Mouse (Mus musculus) midbrain, embryonic 15.5 days (tissue): ENCODE measurements around the gene Trim72. TPM values are rescaled to one million over a fixed set of nuclear protein-coding genes. Genes with fewer than 3 reads are reported as not detected.

ENCODE experiments used
- ATAC-seq: fragments of 200-750 bp; cut with Nextera tagmentation; replicated peaks from 2 replicates; pipeline ENCODE4 v1.8.0; 2017; ENCODE audit warnings: moderate TSS enrichment
- H3K27ac ChIP-seq: fragments of 300-500 bp; sonication (generic); 2 replicates; pipeline ENCODE4 v1.5.1; 2015; ENCODE audit warnings: mild to moderate bottlenecking, inconsistent platforms
- H3K27me3 ChIP-seq: fragments of 300-500 bp; sonication (generic); replicated peaks from 2 replicates; pipeline ENCODE4 v1.6.1; 2015; ENCODE audit warnings: inconsistent platforms
- H3K36me3 ChIP-seq: fragments of 300-500 bp; sonication (generic); replicated peaks from 2 replicates; pipeline ENCODE4 v1.6.1; 2015; ENCODE audit warnings: inconsistent platforms
- H3K4me1 ChIP-seq: fragments of 300-500 bp; sonication (generic); 2 replicates; pipeline ENCODE4 v1.6.1; 2015; ENCODE audit warnings: inconsistent platforms
- H3K4me2 ChIP-seq: fragments of 300-500 bp; sonication (generic); 2 replicates; pipeline ENCODE4 v1.6.1; 2015; ENCODE audit warnings: inconsistent platforms, mild to moderate bottlenecking, moderate library complexity
- H3K4me3 ChIP-seq: fragments of 300-500 bp; sonication (generic); 2 replicates; pipeline ENCODE4 v1.5.1; 2015; ENCODE audit warnings: mild to moderate bottlenecking, inconsistent platforms
- H3K9ac ChIP-seq: fragments of 300-500 bp; sonication (generic); 2 replicates; pipeline ENCODE4 v1.6.1; 2015; ENCODE audit warnings: mild to moderate bottlenecking, inconsistent platforms
- H3K9me3 ChIP-seq: fragments of 300-500 bp; sonication (generic); 2 replicates; pipeline ENCODE4 v1.6.1; 2016; ENCODE audit warnings: inconsistent platforms
- WGBS: fragments of 180-500 bp; shearing (Covaris S2); methylation state at CpG from one replicate; pipeline ENCODE4 v1.1.7; 2015; ENCODE audit warnings: mixed read lengths; 5-methylcytosine and 5-hydroxymethylcytosine counted together
- polyA plus RNA-seq: library from polyadenylated mRNA; unstranded; fragments of >200 nt; fragmentation: Nextera tagmentation; extraction: Ambion mirVana; gene quantifications from 2 replicates; pipeline ENCODE4 v1.2.1, GENCODE M21; 2015

Gene Trim72
- 0.10 TPM in 1 of 2 replicates, not detected in the other for polyA plus RNA-seq

DNA sequence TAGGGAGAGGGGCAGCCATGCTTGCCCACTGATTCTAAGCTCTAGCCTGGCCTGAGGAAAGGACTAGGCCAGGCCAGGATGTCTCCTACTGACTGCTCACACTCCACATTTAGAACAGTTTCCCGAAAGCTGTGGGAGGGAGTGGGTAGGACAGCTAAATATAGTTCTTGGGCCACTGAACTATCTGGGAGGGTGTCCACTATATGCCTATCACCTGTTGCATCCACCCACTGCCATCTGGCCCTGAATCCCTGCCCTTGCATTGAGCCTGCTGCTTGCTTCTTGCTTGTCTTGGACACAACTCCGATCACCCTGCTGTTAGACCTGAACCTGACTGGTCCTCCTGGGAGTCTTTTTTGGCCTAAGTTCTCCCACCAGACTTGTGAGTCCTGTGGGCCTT lies at the start of gene Trim72:
Trim72 (plus strand) TSS at position 262 of the 400 bp plus-strand sequence.
- H3K4me1 ChIP-seq = peaks cover 6% of the 10 kb centered on the region; the same call in 1 of the 2 replicates
- H3K4me2 ChIP-seq = peak within 1 kb of the TSS; percentile 21
- 96% methylated on average over 2 of the region's 2 CpGs for WGBS
- H3K27ac ChIP-seq = no peak within 1 kb of the TSS
- no peak for ATAC-seq
- no peaks in the 10 kb centered on the region for H3K9me3 ChIP-seq
- no peaks in the 10 kb centered on the region; the same call in 1 of the 2 replicates for H3K27me3 ChIP-seq
- H3K36me3 ChIP-seq = no peaks in the 10 kb centered on the region
- H3K4me3 ChIP-seq = no peak within 1 kb of the TSS
- no peak within 1 kb of the TSS for H3K9ac ChIP-seq

GRCm38 (mm10) chr7:127959364-127959763 lies 44.4 kb upstream of the Trim72 start:
- WGBS = 65% methylated on average over 5 of the region's 5 CpGs

GRCm38 (mm10) chr7:127966371-127966918 lies 37.3 kb upstream of the Trim72 start:
- H3K4me1 ChIP-seq = peaks cover 22% of the 10 kb centered on the region
- peak overlapping the region; percentile 97 for H3K27ac ChIP-seq
- H3K36me3 ChIP-seq = peaks cover 16% of the 10 kb centered on the region
- H3K9ac ChIP-seq = peak overlapping the region; percentile 88
- peak overlapping the region; percentile 90 for H3K4me3 ChIP-seq
- 9% methylated on average over 10 of the region's 10 CpGs for WGBS
- H3K9me3 ChIP-seq = no peaks in the 10 kb centered on the region
- no peaks in the 10 kb centered on the region for H3K27me3 ChIP-seq
- no peak; the same call in 1 of the 2 replicates for ATAC-seq
- H3K4me2 ChIP-seq = peak overlapping the region; percentile 58

More at GRCm38 (mm10) chr7:127959364-127959763, 44.4 kb upstream of the Trim72 start:
- Histone ChIP-seq H3K9me3 (no peaks in the 10 kb centered on the region), H3K27ac (no peak overlapping the region), H3K4me2 (no peak overlapping the region), H3K4me1 (no peaks in the 10 kb centered on the region), H3K27me3 (no peaks in the 10 kb centered on the region), H3K9ac (no peak overlapping the region), H3K4me3 (no peak overlapping the region), H3K36me3 (no peaks in the 10 kb centered on the region)
- ATAC-seq = no peak

- Histone ChIP-seq H3K27ac (peak within 1 kb of the TSS; percentile 97), H3K27me3 (no peaks in the 10 kb centered on the region), H3K9ac (peak within 1 kb of the TSS; percentile 88), H3K4me3 (peak within 1 kb of the TSS; percentile 90), H3K4me2 (peak within 1 kb of the TSS; percentile 85), H3K36me3 (peaks cover 22% of the 10 kb centered on the region), H3K9me3 (no peaks in the 10 kb centered on the region), H3K4me1 (peaks cover 22% of the 10 kb centered on the region)
- WGBS = under 1% methylated on average over 87 of the region's 92 CpGs
- peak; percentile 95 for ATAC-seq
Observed at GRCm38 (mm10) chr7:127967004-127967921, 36.5 kb upstream of the Trim72 start, which contains the start of gene Fus. Gene Fus, plus strand, starts transcription at chr7:127967457.

- peak overlapping the region; percentile 88 for H3K9ac ChIP-seq
- peaks cover 31% of the 10 kb centered on the region for H3K36me3 ChIP-seq
- peak; percentile 52 for ATAC-seq
- H3K27me3 ChIP-seq = no peaks in the 10 kb centered on the region
- no peaks in the 10 kb centered on the region for H3K9me3 ChIP-seq
- H3K27ac ChIP-seq = peak overlapping the region; percentile 97
- peak overlapping the region; percentile 85 for H3K4me2 ChIP-seq
- peak overlapping the region; percentile 90 for H3K4me3 ChIP-seq
- peaks cover 22% of the 10 kb centered on the region for H3K4me1 ChIP-seq
- under 1% methylated on average over 39 of the region's 42 CpGs for WGBS
Observed at GRCm38 (mm10) chr7:127967922-127968828, 35.6 kb upstream of the Trim72 start.

DNA sequence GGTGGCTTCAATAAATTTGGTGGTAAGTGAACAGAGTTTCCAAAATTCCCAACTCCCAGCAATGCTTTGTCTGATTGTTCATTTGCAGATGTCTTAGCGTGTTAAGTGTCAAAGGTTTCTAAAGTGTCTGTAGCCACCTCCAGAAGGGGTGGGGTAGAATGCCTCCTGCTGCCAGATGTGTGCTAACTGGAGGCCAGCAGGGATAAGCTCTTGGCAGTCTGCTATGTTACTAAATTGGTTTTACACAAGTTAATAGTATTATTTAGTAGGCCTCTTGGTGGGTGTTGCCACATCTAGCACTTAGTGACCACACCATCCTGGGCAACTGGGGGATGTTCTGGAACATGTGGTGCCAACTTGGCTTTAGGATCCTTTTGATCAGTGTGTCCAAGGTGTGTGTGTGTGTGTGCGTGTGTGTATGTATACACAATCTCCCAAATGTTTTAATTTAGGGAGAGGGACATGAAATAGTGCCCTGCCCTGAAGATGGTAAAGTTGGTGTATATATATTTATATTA lies 29.3 kb upstream of the Trim72 start:
- no peak overlapping the region for H3K4me2 ChIP-seq
- no peaks in the 10 kb centered on the region for H3K27me3 ChIP-seq
- 84% methylated on average over 2 of the region's 2 CpGs for WGBS
- no peak overlapping the region for H3K27ac ChIP-seq
- no peak overlapping the region for H3K9ac ChIP-seq
- H3K4me3 ChIP-seq = no peak overlapping the region
- no peaks in the 10 kb centered on the region for H3K9me3 ChIP-seq
- no peak for ATAC-seq
- H3K4me1 ChIP-seq = peaks cover 12% of the 10 kb centered on the region
- H3K36me3 ChIP-seq = peaks cover 82% of the 10 kb centered on the region

DNA sequence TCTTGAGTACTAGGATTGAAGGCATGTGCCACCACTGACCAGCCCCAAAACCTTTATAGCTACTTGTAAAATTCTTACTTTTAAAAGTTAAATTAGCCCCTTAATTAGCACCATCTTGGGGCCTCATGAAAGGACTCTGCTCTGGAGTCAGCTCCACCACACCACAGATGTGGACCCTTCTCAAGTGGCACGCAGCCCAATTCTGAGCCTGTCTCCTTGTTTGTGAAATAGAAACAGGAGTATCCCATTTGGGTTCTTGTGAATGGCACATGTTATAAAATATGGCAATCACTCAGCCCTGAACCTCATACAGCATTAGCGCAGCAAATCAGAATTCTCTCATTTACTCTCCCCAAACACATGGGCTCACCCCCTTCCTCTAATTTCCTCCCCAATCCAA lies 24.9 kb upstream of the Trim72 start:
- no peak overlapping the region for H3K4me3 ChIP-seq
- H3K27ac ChIP-seq = no peak overlapping the region
- H3K36me3 ChIP-seq = peaks cover 86% of the 10 kb centered on the region
- no peaks in the 10 kb centered on the region for H3K9me3 ChIP-seq
- no peak overlapping the region for H3K4me2 ChIP-seq
- 96% methylated on average over 2 of the region's 2 CpGs for WGBS
- H3K4me1 ChIP-seq = peaks cover 4% of the 10 kb centered on the region; the same call in 1 of the 2 replicates
- no peak for ATAC-seq
- no peaks in the 10 kb centered on the region for H3K27me3 ChIP-seq
- H3K9ac ChIP-seq = no peak overlapping the region

DNA sequence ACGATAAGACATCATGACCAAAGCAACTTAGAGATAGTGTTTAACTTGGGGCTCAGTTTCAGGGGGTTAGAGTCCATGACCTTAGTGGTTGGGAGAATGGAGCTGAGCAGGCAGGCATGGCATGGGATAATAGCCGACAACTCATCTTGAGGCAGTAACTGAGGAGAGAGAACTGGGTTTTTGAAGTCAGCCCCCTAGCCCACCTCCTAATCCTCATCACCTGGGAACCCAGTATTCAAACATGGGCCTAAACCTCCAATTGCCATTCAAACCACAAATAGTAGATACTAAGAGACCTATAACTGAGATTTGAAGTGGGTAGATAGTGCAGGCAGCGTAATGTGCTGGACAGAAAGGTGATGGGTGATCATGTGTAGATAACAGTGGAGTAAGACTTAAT lies 23.1 kb upstream of the Trim72 start:
- Histone ChIP-seq H3K9me3 (no peaks in the 10 kb centered on the region), H3K27ac (no peak overlapping the region), H3K9ac (no peak overlapping the region), H3K4me1 (no peaks in the 10 kb centered on the region), H3K4me3 (no peak overlapping the region), H3K27me3 (no peaks in the 10 kb centered on the region), H3K4me2 (no peak overlapping the region), H3K36me3 (peaks cover 81% of the 10 kb centered on the region)
- no peak for ATAC-seq
- WGBS = 97% methylated on average over 3 of the region's 3 CpGs

DNA sequence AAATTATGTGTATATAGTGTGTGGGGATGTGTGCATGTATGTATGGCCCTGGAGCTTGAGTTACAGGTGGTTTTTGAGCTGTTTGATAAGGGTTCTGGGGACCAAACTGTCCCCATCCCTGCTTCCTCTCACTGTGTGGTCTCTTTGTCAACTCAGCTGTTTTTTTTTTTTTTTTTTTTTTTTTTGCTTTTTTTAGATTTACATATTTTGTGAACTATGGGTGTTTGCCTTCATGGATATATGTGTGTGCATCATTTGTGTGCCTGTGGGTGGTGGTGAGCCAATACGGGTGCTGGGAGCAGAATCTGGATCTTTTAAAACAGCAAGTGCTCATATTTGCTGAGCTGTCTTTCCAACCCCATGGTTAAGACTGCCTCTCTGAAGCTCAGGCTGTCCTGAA lies 14.8 kb upstream of the Trim72 start:
- WGBS = 93% methylated on average over 1 of the region's 1 CpGs
- no peaks in the 10 kb centered on the region for H3K9me3 ChIP-seq
- no peak for ATAC-seq
- H3K4me1 ChIP-seq = 0 out of 2 replicates have a peak, but pooled peaks cover 3% of the 10 kb centered on the region
- H3K27ac ChIP-seq = no peak overlapping the region
- no peak overlapping the region for H3K4me2 ChIP-seq
- H3K4me3 ChIP-seq = no peak overlapping the region
- no peaks in the 10 kb centered on the region for H3K27me3 ChIP-seq
- peaks cover 35% of the 10 kb centered on the region for H3K36me3 ChIP-seq
- no peak overlapping the region for H3K9ac ChIP-seq

DNA sequence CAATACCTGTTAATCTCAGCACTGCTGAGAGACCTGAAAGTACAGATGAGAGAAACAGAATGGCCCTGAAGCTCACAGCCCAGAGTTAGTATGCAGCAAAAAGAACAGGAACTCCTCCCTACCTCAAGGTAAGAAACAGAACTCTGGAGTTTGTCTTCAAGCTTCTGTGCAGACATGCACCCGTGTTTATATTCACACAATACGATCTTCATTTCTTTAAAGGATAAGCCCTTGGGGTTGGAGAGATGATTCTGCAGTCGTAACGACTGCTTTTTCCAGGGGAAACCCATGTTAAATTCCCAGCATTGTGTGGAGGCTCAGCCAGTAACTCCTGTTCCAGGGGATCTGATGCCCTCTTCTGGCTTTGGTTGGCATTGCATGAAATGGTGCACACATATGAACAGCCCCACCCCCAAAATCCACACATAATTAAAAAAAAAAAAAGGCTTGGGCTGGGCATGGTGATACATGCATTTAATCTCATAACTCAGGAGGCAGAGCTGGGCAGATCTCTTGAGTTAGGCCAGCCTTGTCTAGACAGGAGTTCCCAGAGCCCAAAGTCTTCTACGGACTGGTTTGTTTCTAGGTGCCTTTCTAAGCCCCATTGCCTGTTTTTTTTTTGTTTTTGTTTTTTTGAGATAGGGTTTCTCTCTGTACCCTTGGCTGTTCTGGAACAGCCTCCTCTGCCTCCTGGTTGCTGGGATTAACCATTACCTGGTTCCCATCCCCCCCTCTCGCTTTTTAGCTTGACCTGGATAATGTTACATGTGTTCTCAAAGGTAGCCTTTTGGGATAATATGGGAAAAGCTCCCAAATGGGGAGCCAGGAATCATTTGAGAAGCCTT lies 11.9 kb upstream of the Trim72 start:
- Histone ChIP-seq H3K4me3 (no peak overlapping the region), H3K36me3 (peaks cover 13% of the 10 kb centered on the region), H3K9ac (no peak overlapping the region), H3K27me3 (no peaks in the 10 kb centered on the region), H3K9me3 (no peaks in the 10 kb centered on the region), H3K4me2 (no peak overlapping the region), H3K27ac (no peak overlapping the region), H3K4me1 (0 out of 2 replicates have a peak, but pooled peaks cover 3% of the 10 kb centered on the region)
- 45% methylated on average over 6 of the region's 6 CpGs for WGBS
- no peak; the same call in 1 of the 2 replicates for ATAC-seq
